Mouse (Mus musculus): ENCODE data around the gene Lgals9. TPM values are rescaled to one million over a fixed set of nuclear protein-coding genes. Genes with fewer than 3 reads are reported as not detected.

Lgals9 gene
- polyA plus RNA-seq, 1 experiment from 2014 or later, result 45.7 TPM

- H3K36me3 ChIP-seq, result no peaks in the 10 kb centered on the region
- no peak overlapping the region for H3K9ac ChIP-seq
- peaks cover 44% of the 10 kb centered on the region for H3K4me1 ChIP-seq
- H3K4me3 ChIP-seq, result no peak overlapping the region
- H3K27ac ChIP-seq, result no peak overlapping the region
- peak overlapping the region; percentile 53 for H3K4me2 ChIP-seq
- no peak for ATAC-seq
- 0 out of 2 replicates have a peak, but pooled peaks cover 6% of the 10 kb centered on the region for H3K9me3 ChIP-seq (replicated peaks)
- no peaks in the 10 kb centered on the region for H3K27me3 ChIP-seq (replicated peaks)
Observed at GRCm38 (mm10) chr11:78985505-78985904, 759 bp upstream of the Lgals9 start.

- peak overlapping the region; percentile 75 for H3K27ac ChIP-seq
- H3K27me3 ChIP-seq (replicated peaks), result no peaks in the 10 kb centered on the region
- no peaks in the 10 kb centered on the region for H3K36me3 ChIP-seq
- peaks cover 55% of the 10 kb centered on the region for H3K4me1 ChIP-seq
- no peak for ATAC-seq
- H3K9me3 ChIP-seq (replicated peaks), result no peaks in the 10 kb centered on the region
- no peak overlapping the region for H3K9ac ChIP-seq
- peak overlapping the region; percentile 53 for H3K4me2 ChIP-seq
- H3K4me3 ChIP-seq, result peak overlapping the region; percentile 37
- WGBS (ENCODE audit: insufficient replicate concordance), result 43% methylated on average over 7 of the region's 7 CpGs
Observed at GRCm38 (mm10) chr11:78983539-78983938, 1.2 kb downstream of the Lgals9 start.

GRCm38 (mm10) chr11:78982513-78983291 lies 2.0 kb downstream of the Lgals9 start:
- Histone ChIP-seq H3K36me3 (no peaks in the 10 kb centered on the region), H3K4me3 (no peak overlapping the region), H3K27me3 (replicated peaks) (no peaks in the 10 kb centered on the region), H3K4me2 (peak overlapping the region; percentile 53), H3K4me1 (peaks cover 55% of the 10 kb centered on the region), H3K9ac (no peak overlapping the region), H3K9me3 (replicated peaks) (no peaks in the 10 kb centered on the region), H3K27ac (peak overlapping the region; percentile 75)
- 52% methylated on average over 12 of the region's 12 CpGs for WGBS (ENCODE audit: insufficient replicate concordance)
- ATAC-seq, result no peak

- Histone ChIP-seq H3K4me2 (peak overlapping the region; percentile 53; the same call in 1 of the 2 replicates), H3K4me1 (peaks cover 61% of the 10 kb centered on the region), H3K9ac (no peak overlapping the region), H3K27ac (peak overlapping the region; percentile 75; the same call in 1 of the 2 replicates), H3K9me3 (replicated peaks) (no peaks in the 10 kb centered on the region), H3K27me3 (replicated peaks) (no peaks in the 10 kb centered on the region), H3K4me3 (no peak overlapping the region), H3K36me3 (no peaks in the 10 kb centered on the region)
- ATAC-seq, result peak; percentile 75
- 45% methylated on average over 2 of the region's 2 CpGs for WGBS (ENCODE audit: insufficient replicate concordance)
Observed at GRCm38 (mm10) chr11:78982042-78982441, 2.7 kb downstream of the Lgals9 start.

- Histone ChIP-seq H3K4me3 (no peak overlapping the region), H3K4me2 (peak overlapping the region; percentile 12; the same call in 1 of the 2 replicates), H3K27me3 (replicated peaks) (no peaks in the 10 kb centered on the region), H3K4me1 (peaks cover 59% of the 10 kb centered on the region), H3K36me3 (peaks cover 9% of the 10 kb centered on the region), H3K9me3 (replicated peaks) (no peaks in the 10 kb centered on the region), H3K27ac (peak overlapping the region; percentile 61), H3K9ac (no peak overlapping the region)
- ATAC-seq, result no peak
- WGBS (ENCODE audit: insufficient replicate concordance), result 40% methylated on average over 4 of the region's 4 CpGs
Observed at GRCm38 (mm10) chr11:78980083-78980634, 4.6 kb downstream of the Lgals9 start.

- Histone ChIP-seq H3K27ac (no peak overlapping the region), H3K4me2 (no peak overlapping the region), H3K27me3 (replicated peaks) (no peaks in the 10 kb centered on the region), H3K9ac (no peak overlapping the region), H3K4me1 (peaks cover 46% of the 10 kb centered on the region), H3K36me3 (peaks cover 17% of the 10 kb centered on the region), H3K9me3 (replicated peaks) (no peaks in the 10 kb centered on the region), H3K4me3 (no peak overlapping the region)
- no peak for ATAC-seq
- 83% methylated on average over 12 of the region's 12 CpGs for WGBS (ENCODE audit: insufficient replicate concordance)
Observed at GRCm38 (mm10) chr11:78978176-78979019, 6.3 kb downstream of the Lgals9 start.

GRCm38 (mm10) chr11:78976731-78977510 lies 7.8 kb downstream of the Lgals9 start:
- Histone ChIP-seq H3K4me2 (no peak overlapping the region), H3K4me3 (no peak overlapping the region), H3K27me3 (replicated peaks) (no peaks in the 10 kb centered on the region), H3K9ac (no peak overlapping the region), H3K36me3 (peaks cover 20% of the 10 kb centered on the region), H3K9me3 (replicated peaks) (no peaks in the 10 kb centered on the region), H3K27ac (no peak overlapping the region; the same call in 1 of the 2 replicates), H3K4me1 (peaks cover 43% of the 10 kb centered on the region)
- ATAC-seq, result no peak
- 68% methylated on average over 8 of the region's 8 CpGs for WGBS (ENCODE audit: insufficient replicate concordance)

GRCm38 (mm10) chr11:78973381-78974150 lies 11.2 kb downstream of the Lgals9 start:
- no peak overlapping the region for H3K27ac ChIP-seq
- H3K4me3 ChIP-seq, result no peak overlapping the region
- no peaks in the 10 kb centered on the region for H3K9me3 ChIP-seq (replicated peaks)
- H3K9ac ChIP-seq, result no peak overlapping the region
- no peak for ATAC-seq
- H3K27me3 ChIP-seq (replicated peaks), result no peaks in the 10 kb centered on the region
- WGBS (ENCODE audit: insufficient replicate concordance), result 70% methylated on average over 17 of the region's 17 CpGs
- H3K4me1 ChIP-seq, result peaks cover 25% of the 10 kb centered on the region
- H3K4me2 ChIP-seq, result no peak overlapping the region
- peaks cover 32% of the 10 kb centered on the region for H3K36me3 ChIP-seq

- 49% methylated on average over 8 of the region's 8 CpGs for WGBS (ENCODE audit: insufficient replicate concordance)
- ATAC-seq, result no peak
- H3K4me2 ChIP-seq, result no peak overlapping the region
- H3K36me3 ChIP-seq, result peaks cover 32% of the 10 kb centered on the region
- H3K4me1 ChIP-seq, result peaks cover 29% of the 10 kb centered on the region
- no peak overlapping the region for H3K27ac ChIP-seq
- H3K4me3 ChIP-seq, result no peak overlapping the region
- H3K9ac ChIP-seq, result no peak overlapping the region
- no peaks in the 10 kb centered on the region for H3K27me3 ChIP-seq (replicated peaks)
- H3K9me3 ChIP-seq (replicated peaks), result no peaks in the 10 kb centered on the region
Observed at GRCm38 (mm10) chr11:78972811-78973351, 11.9 kb downstream of the Lgals9 start.

- no peak overlapping the region for H3K27ac ChIP-seq
- H3K9me3 ChIP-seq (replicated peaks), result no peaks in the 10 kb centered on the region
- no peak overlapping the region for H3K4me3 ChIP-seq
- peaks cover 30% of the 10 kb centered on the region for H3K4me1 ChIP-seq
- H3K9ac ChIP-seq, result no peak overlapping the region
- ATAC-seq, result no peak
- WGBS (ENCODE audit: insufficient replicate concordance), result 45% methylated on average over 6 of the region's 6 CpGs
- H3K4me2 ChIP-seq, result no peak overlapping the region
- H3K27me3 ChIP-seq (replicated peaks), result no peaks in the 10 kb centered on the region
- peaks cover 32% of the 10 kb centered on the region for H3K36me3 ChIP-seq
Observed at GRCm38 (mm10) chr11:78972328-78972727, 12.4 kb downstream of the Lgals9 start.

- WGBS (ENCODE audit: insufficient replicate concordance), result 76% methylated on average over 3 of the region's 3 CpGs
- H3K9me3 ChIP-seq (replicated peaks), result no peaks in the 10 kb centered on the region
- peaks cover 36% of the 10 kb centered on the region for H3K36me3 ChIP-seq
- no peak overlapping the region for H3K9ac ChIP-seq
- H3K4me1 ChIP-seq, result peaks cover 26% of the 10 kb centered on the region
- no peak for ATAC-seq
- no peak overlapping the region for H3K27ac ChIP-seq
- no peaks in the 10 kb centered on the region for H3K27me3 ChIP-seq (replicated peaks)
- no peak overlapping the region for H3K4me2 ChIP-seq
- H3K4me3 ChIP-seq, result no peak overlapping the region
Observed at GRCm38 (mm10) chr11:78971746-78972145, 13.0 kb downstream of the Lgals9 start.
